Mouse (Mus musculus) liver, embryonic 12.5 days (tissue): ENCODE results near the gene L3mbtl1. TPM values are rescaled to one million over a fixed set of nuclear protein-coding genes. Genes with fewer than 3 reads are reported as not detected.
"Not testable (repeated sequence)": the region's sequence is repeated elsewhere in the genome, so short reads cannot be mapped to it uniquely, and the experiment has no call there.

Experiments used
- ATAC-seq: fragments of 200-750 bp; cut with Nextera tagmentation; 2 replicates; pipeline ENCODE4 v1.8.0; 2017; ENCODE audit warnings: moderate number of reproducible peaks, mild to moderate bottlenecking, moderate library complexity
- H3K27ac ChIP-seq: fragments of 300-500 bp; sonication (generic); 2 replicates; pipeline ENCODE4 v1.5.1; 2016; ENCODE audit warnings: mild to moderate bottlenecking
- H3K27me3 ChIP-seq: fragments of 300-500 bp; sonication (generic); replicated peaks from 2 replicates; pipeline ENCODE4 v1.6.1; 2016; ENCODE audit warnings: mild to moderate bottlenecking, moderate library complexity
- H3K36me3 ChIP-seq: fragments of 300-500 bp; sonication (generic); 2 replicates; pipeline ENCODE4 v1.6.1; 2016; ENCODE audit warnings: mild to moderate bottlenecking, moderate library complexity
- H3K4me1 ChIP-seq: fragments of 300-500 bp; sonication (generic); 2 replicates; pipeline ENCODE4 v1.6.1; 2016
- H3K4me2 ChIP-seq: fragments of 300-500 bp; sonication (generic); 2 replicates; pipeline ENCODE4 v1.6.1; 2016; ENCODE audit warnings: mild to moderate bottlenecking, moderate library complexity
- H3K4me3 ChIP-seq: fragments of 300-500 bp; sonication (generic); 2 replicates; pipeline ENCODE4 v1.5.1; 2016; ENCODE audit warnings: mild to moderate bottlenecking, moderate library complexity
- H3K9ac ChIP-seq: fragments of 300-500 bp; sonication (generic); 2 replicates; pipeline ENCODE4 v1.6.1; 2016; ENCODE audit warnings: mild to moderate bottlenecking, moderate library complexity
- H3K9me3 ChIP-seq: fragments of 300-500 bp; sonication (generic); replicated peaks from 2 replicates; pipeline ENCODE4 v1.6.1; 2016; ENCODE audit warnings: mild to moderate bottlenecking, moderate library complexity
- WGBS: fragments of 180-500 bp; shearing (Covaris S2); methylation state at CpG from one replicate; pipeline ENCODE4 v1.1.7; 2016; ENCODE audit not compliant: insufficient replicate concordance; 5-methylcytosine and 5-hydroxymethylcytosine counted together
- polyA plus RNA-seq: library from polyadenylated mRNA; unstranded; fragments of >200 nt; fragmentation: Nextera tagmentation; extraction: Ambion mirVana; gene quantifications from 2 replicates; pipeline ENCODE4 v1.2.1, GENCODE M21; 2016

L3mbtl1 gene
- 0.06 and 0.08 TPM in 2 replicates for polyA plus RNA-seq

GRCm38 (mm10) chr2:162943148-162943846 is at the start of gene L3mbtl1:
Gene L3mbtl1, plus strand, starts transcription at chr2:162943472.
- Histone ChIP-seq H3K9me3 (no peaks in the 10 kb centered on the region), H3K4me2 (peak within 1 kb of the TSS; percentile 73), H3K4me1 (peaks cover 27% of the 10 kb centered on the region), H3K27me3 (peaks cover 43% of the 10 kb centered on the region), H3K4me3 (peak within 1 kb of the TSS; percentile 54), H3K9ac (peak within 1 kb of the TSS; percentile 13; the same call in 1 of the 2 replicates), H3K36me3 (peaks cover 25% of the 10 kb centered on the region), H3K27ac (no peak within 1 kb of the TSS)
- no peak for ATAC-seq
- WGBS: 2% methylated on average over 40 of the region's 40 CpGs

- not testable (repeated sequence) for H3K27me3 ChIP-seq, H3K4me3 ChIP-seq, H3K36me3 ChIP-seq, H3K9ac ChIP-seq, H3K4me2 ChIP-seq, H3K9me3 ChIP-seq, H3K4me1 ChIP-seq, ATAC-seq, H3K27ac ChIP-seq
- 73% methylated on average over 20 of the region's 20 CpGs for WGBS
Measured at GRCm38 (mm10) chr2:162899256-162899655, 44.0 kb upstream of the L3mbtl1 start.

GRCm38 (mm10) chr2:162899880-162900589 is 43.2 kb upstream of the L3mbtl1 start:
- 57% methylated on average over 12 of the region's 12 CpGs for WGBS
- no peak for ATAC-seq
- Histone ChIP-seq H3K4me3 (no peak overlapping the region), H3K4me1 (no peaks in the 10 kb centered on the region), H3K27ac (no peak overlapping the region), H3K9ac (no peak overlapping the region), H3K36me3 (no peaks in the 10 kb centered on the region), H3K9me3 (no peaks in the 10 kb centered on the region), H3K4me2 (no peak overlapping the region), H3K27me3 (no peaks in the 10 kb centered on the region)

DNA sequence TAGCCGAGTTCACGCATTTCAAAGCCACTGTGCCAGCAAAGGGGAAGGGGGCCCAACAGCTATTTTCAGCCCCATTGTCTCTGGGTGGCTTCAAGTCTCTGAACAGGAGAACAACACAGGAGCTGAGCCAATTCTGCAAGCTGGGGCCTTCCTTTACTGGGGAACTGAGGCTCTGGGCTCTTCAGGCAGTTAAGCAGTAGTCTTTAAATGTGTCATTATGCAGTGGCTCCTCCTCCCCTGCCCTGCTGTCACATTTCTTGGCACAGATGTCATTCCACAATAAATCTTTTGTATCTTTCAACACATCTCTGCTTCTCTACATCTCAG is 42.7 kb upstream of the L3mbtl1 start:
- no peak for ATAC-seq
- 43% methylated on average over 2 of the region's 2 CpGs for WGBS

DNA sequence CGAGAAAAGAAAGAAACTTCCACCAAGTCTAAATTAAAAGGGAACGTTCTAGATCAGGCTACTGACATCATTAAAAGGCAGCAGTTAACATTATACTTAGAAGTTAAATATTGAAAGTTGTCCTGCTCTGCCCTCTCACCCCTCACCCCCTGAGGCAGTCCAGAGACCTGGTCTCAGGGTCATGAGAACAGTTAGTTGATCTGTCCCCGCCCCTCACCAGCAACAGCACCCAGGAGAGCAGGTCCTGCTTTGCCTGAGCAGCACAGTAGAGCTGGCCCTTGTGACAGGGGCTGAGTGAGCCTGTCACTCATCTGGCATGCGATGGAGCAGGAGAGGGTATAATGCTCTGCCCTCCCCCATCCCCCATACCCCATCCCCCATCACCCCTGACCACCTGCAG is 37.4 kb upstream of the L3mbtl1 start:
- no peak overlapping the region for H3K4me2 ChIP-seq
- no peak overlapping the region for H3K4me3 ChIP-seq
- ATAC-seq: peak; percentile 69
- 57% methylated on average over 4 of the region's 4 CpGs for WGBS
- H3K4me1 ChIP-seq: no peaks in the 10 kb centered on the region
- H3K27ac ChIP-seq: no peak overlapping the region
- H3K36me3 ChIP-seq: no peaks in the 10 kb centered on the region
- H3K9me3 ChIP-seq: no peaks in the 10 kb centered on the region
- H3K27me3 ChIP-seq: peaks cover 9% of the 10 kb centered on the region; the same call in 1 of the 2 replicates
- no peak overlapping the region for H3K9ac ChIP-seq

More for the DNA sequence above, 42.7 kb upstream of the L3mbtl1 start:
- H3K36me3 ChIP-seq: no peaks in the 10 kb centered on the region
- no peaks in the 10 kb centered on the region for H3K4me1 ChIP-seq
- no peak overlapping the region for H3K4me3 ChIP-seq
- no peak overlapping the region for H3K27ac ChIP-seq
- H3K9ac ChIP-seq: no peak overlapping the region
- no peaks in the 10 kb centered on the region for H3K27me3 ChIP-seq
- no peaks in the 10 kb centered on the region for H3K9me3 ChIP-seq
- no peak overlapping the region for H3K4me2 ChIP-seq

DNA sequence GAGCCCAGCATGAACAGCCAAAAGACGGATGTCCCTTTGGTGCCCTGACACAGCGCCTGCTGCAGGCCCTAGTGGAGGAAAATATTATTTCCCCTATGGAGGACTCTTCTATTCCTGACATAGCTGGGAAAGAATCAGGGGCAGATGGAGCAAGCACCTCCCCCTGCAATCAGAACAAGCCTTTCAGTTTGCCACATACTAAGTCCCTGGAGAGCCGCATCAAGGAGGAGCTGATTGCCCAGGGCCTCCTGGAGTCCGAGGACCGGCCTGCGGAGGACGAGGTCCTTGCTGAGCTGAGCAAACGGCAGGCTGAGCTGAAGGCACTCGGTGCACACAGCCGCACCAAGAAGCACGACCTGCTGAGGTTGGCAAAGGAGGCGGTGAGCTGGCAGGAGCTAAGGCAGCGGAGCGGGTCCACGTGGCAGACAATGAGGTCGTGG is 35.2 kb upstream of the L3mbtl1 start:
- no peak overlapping the region for H3K4me3 ChIP-seq
- 25% methylated on average over 16 of the region's 16 CpGs for WGBS
- H3K4me1 ChIP-seq: no peaks in the 10 kb centered on the region
- no peak overlapping the region for H3K27ac ChIP-seq
- H3K9me3 ChIP-seq: no peaks in the 10 kb centered on the region
- H3K9ac ChIP-seq: no peak overlapping the region
- no peak for ATAC-seq
- H3K4me2 ChIP-seq: no peak overlapping the region
- H3K27me3 ChIP-seq: peaks cover 9% of the 10 kb centered on the region; the same call in 1 of the 2 replicates
- no peaks in the 10 kb centered on the region for H3K36me3 ChIP-seq

DNA sequence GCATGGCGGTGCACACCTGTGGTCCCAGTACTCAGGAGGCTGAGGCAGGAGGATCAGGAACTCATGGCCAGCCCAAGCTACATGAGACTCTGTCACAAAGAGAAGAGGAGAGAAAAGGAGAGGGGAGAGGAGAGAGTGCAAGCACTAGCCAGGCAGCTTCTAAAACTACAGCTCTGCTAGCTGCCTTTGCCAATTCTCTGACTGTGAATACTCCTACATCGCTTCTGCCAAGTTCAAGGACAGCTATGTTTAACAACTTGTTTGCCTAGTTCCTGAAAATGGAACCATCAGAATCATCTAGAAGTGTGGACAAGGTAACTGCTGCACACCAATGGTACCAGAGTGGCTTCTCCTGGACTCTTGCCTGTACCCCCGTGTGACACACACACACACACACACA is 29.2 kb upstream of the L3mbtl1 start:
- H3K36me3 ChIP-seq: no peaks in the 10 kb centered on the region
- no peaks in the 10 kb centered on the region for H3K9me3 ChIP-seq
- ATAC-seq: no peak
- H3K27ac ChIP-seq: no peak overlapping the region
- H3K9ac ChIP-seq: no peak overlapping the region
- no peaks in the 10 kb centered on the region for H3K4me1 ChIP-seq
- no peaks in the 10 kb centered on the region; the same call in 1 of the 2 replicates for H3K27me3 ChIP-seq
- no peak overlapping the region for H3K4me3 ChIP-seq
- H3K4me2 ChIP-seq: no peak overlapping the region
- WGBS: 50% methylated on average over 3 of the region's 3 CpGs

DNA sequence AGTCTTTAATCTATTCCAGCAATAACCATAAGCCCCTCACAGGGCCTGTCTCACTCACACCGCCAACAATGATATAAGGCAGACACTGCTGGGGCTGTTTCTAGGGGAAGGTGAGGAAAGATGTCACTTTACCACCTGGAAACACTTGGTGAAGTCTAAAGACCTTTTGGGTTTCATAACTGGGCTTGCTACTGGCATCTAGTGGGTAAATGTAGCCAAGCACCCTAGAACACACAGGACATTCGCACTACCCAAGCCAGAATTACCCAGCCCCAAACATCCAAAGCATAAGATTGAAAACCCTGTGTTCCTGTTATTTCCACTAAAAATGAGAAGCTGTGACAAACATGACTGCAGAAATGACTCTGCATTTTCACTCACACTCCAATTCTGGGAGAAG is 28.8 kb upstream of the L3mbtl1 start:
- Histone ChIP-seq H3K4me2 (no peak overlapping the region), H3K4me1 (no peaks in the 10 kb centered on the region), H3K4me3 (no peak overlapping the region), H3K9ac (no peak overlapping the region), H3K27me3 (no peaks in the 10 kb centered on the region; the same call in 1 of the 2 replicates), H3K9me3 (no peaks in the 10 kb centered on the region), H3K36me3 (no peaks in the 10 kb centered on the region), H3K27ac (no peak overlapping the region)
- 57% methylated on average over 2 of the region's 2 CpGs for WGBS
- no peak for ATAC-seq

- H3K9ac ChIP-seq: no peak overlapping the region
- 49% methylated on average over 5 of the region's 5 CpGs for WGBS
- no peaks in the 10 kb centered on the region for H3K9me3 ChIP-seq
- no peaks in the 10 kb centered on the region for H3K36me3 ChIP-seq
- peaks cover 3% of the 10 kb centered on the region; the same call in 1 of the 2 replicates for H3K27me3 ChIP-seq
- no peak for ATAC-seq
- no peaks in the 10 kb centered on the region for H3K4me1 ChIP-seq
- no peak overlapping the region for H3K4me3 ChIP-seq
- no peak overlapping the region for H3K27ac ChIP-seq
- H3K4me2 ChIP-seq: no peak overlapping the region
Measured at GRCm38 (mm10) chr2:162919926-162920325, 23.3 kb upstream of the L3mbtl1 start.

- Histone ChIP-seq H3K4me2 (no peak overlapping the region), H3K9me3 (no peaks in the 10 kb centered on the region), H3K36me3 (no peaks in the 10 kb centered on the region), H3K27ac (no peak overlapping the region), H3K4me1 (no peaks in the 10 kb centered on the region), H3K9ac (no peak overlapping the region), H3K27me3 (peaks cover 3% of the 10 kb centered on the region; the same call in 1 of the 2 replicates), H3K4me3 (no peak overlapping the region)
- 10% methylated on average over 6 of the region's 6 CpGs for whole genome bisulfite sequencing
- no peak for ATAC-seq
Measured at GRCm38 (mm10) chr2:162922183-162922582, 21.1 kb upstream of the L3mbtl1 start.

GRCm38 (mm10) chr2:162922834-162923233 is 20.4 kb upstream of the L3mbtl1 start:
- ATAC-seq: 0 out of 2 replicates have a peak, but pooled peaks have one; percentile 21
- peaks cover 3% of the 10 kb centered on the region; the same call in 1 of the 2 replicates for H3K27me3 ChIP-seq
- H3K4me1 ChIP-seq: peaks cover 3% of the 10 kb centered on the region
- H3K9me3 ChIP-seq: no peaks in the 10 kb centered on the region
- no peak overlapping the region for H3K9ac ChIP-seq
- no peaks in the 10 kb centered on the region for H3K36me3 ChIP-seq
- no peak overlapping the region for H3K4me3 ChIP-seq
- WGBS: 62% methylated on average over 5 of the region's 5 CpGs
- no peak overlapping the region for H3K4me2 ChIP-seq
- no peak overlapping the region for H3K27ac ChIP-seq

GRCm38 (mm10) chr2:162924126-162924525 is 19.1 kb upstream of the L3mbtl1 start:
- H3K27ac ChIP-seq: no peak overlapping the region
- peaks cover 3% of the 10 kb centered on the region; the same call in 1 of the 2 replicates for H3K27me3 ChIP-seq
- H3K36me3 ChIP-seq: no peaks in the 10 kb centered on the region
- H3K4me2 ChIP-seq: no peak overlapping the region
- no peak for ATAC-seq
- H3K9ac ChIP-seq: no peak overlapping the region
- no peak overlapping the region for H3K4me3 ChIP-seq
- WGBS: 75% methylated on average over 5 of the region's 5 CpGs
- peaks cover 11% of the 10 kb centered on the region for H3K4me1 ChIP-seq
- no peaks in the 10 kb centered on the region for H3K9me3 ChIP-seq
